Mouse (Mus musculus): ENCODE measurements at regions not wholly inside any gene's neighbourhood (a gene's known extent, or its start where the extent isn't known, plus 50 kb on each side); places are given as distances from the start of the nearest gene placed in this dataset.

- DNase-seq, result peak; percentile 57 to 68
- intact Hi-C loops (cut with DNase I), result no loop called here
These were observed 476.5 kb upstream of the Tbx3 start for GRCm38 (mm10) chr5:119193699-119194681.

- no peak for DNase-seq
- intact Hi-C loops (cut with DNase I), result no loop called here
These were observed 470.6 kb upstream of the Tbx3 start for GRCm38 (mm10) chr5:119199906-119200305.

- intact Hi-C loops (cut with DNase I), result no loop called here
- no peak for DNase-seq
These were observed 469.2 kb upstream of the Tbx3 start for GRCm38 (mm10) chr5:119201251-119201650.

- intact Hi-C loops (cut with DNase I), result no loop called here
These were observed 465.7 kb upstream of the Tbx3 start for GRCm38 (mm10) chr5:119204736-119205135.

GRCm38 (mm10) chr5:119208077-119208476 lies 462.4 kb upstream of the Tbx3 start:
- intact Hi-C loops (cut with DNase I), result no loop called here
- DNase-seq, result peak in 1 of 2 experiments; percentile 4

More at GRCm38 (mm10) chr5:119204736-119205135, 465.7 kb upstream of the Tbx3 start:
- DNase-seq, result no peak

GRCm38 (mm10) chr5:119213196-119213595 lies 457.3 kb upstream of the Tbx3 start:
- intact Hi-C loops (cut with DNase I), result no loop called here

GRCm38 (mm10) chr5:119213692-119214357 lies 456.6 kb upstream of the Tbx3 start:
- intact Hi-C loops (cut with DNase I), result no loop called here
- no peak for DNase-seq

More at GRCm38 (mm10) chr5:119213196-119213595, 457.3 kb upstream of the Tbx3 start:
- no peak for DNase-seq

GRCm38 (mm10) chr5:119214937-119215336 lies 455.5 kb upstream of the Tbx3 start:
- intact Hi-C loops (cut with DNase I), result no loop called here
- DNase-seq, result no peak

GRCm38 (mm10) chr5:119215364-119215763 lies 455.1 kb upstream of the Tbx3 start:
- intact Hi-C loops (cut with DNase I), result no loop called here
- DNase-seq, result no peak

- intact Hi-C loops (cut with DNase I), result no loop called here
- DNase-seq, result no peak
These were observed 454.3 kb upstream of the Tbx3 start for GRCm38 (mm10) chr5:119216146-119216545.

- DNase-seq, result no peak
- intact Hi-C loops (cut with DNase I), result no loop called here
These were observed 453.4 kb upstream of the Tbx3 start for GRCm38 (mm10) chr5:119217077-119217476.

GRCm38 (mm10) chr5:119228691-119229090 lies 441.8 kb upstream of the Tbx3 start:
- intact Hi-C loops (cut with DNase I), result no loop called here
- no peak for DNase-seq

- intact Hi-C loops (cut with DNase I), result no loop called here
- DNase-seq, result no peak
These were observed 437.5 kb upstream of the Tbx3 start for GRCm38 (mm10) chr5:119232941-119233340.

GRCm38 (mm10) chr5:119235884-119236283 lies 434.6 kb upstream of the Tbx3 start:
- no peak for DNase-seq
- intact Hi-C loops (cut with DNase I), result no loop called here

GRCm38 (mm10) chr5:119246824-119247223 lies 423.6 kb upstream of the Tbx3 start:
- intact Hi-C loops (cut with DNase I), result no loop called here
- DNase-seq, result peak; percentile 44 to 56

- DNase-seq, result peak; percentile 16 to 29
These were observed 421.8 kb upstream of the Tbx3 start for GRCm38 (mm10) chr5:119248626-119249025.

GRCm38 (mm10) chr5:119249124-119249718 lies 421.2 kb upstream of the Tbx3 start:
- no peak for DNase-seq
- intact Hi-C loops (cut with DNase I), result no loop called here

More at GRCm38 (mm10) chr5:119248626-119249025, 421.8 kb upstream of the Tbx3 start:
- intact Hi-C loops (cut with DNase I), result no loop called here

GRCm38 (mm10) chr5:119251311-119252047 lies 419.0 kb upstream of the Tbx3 start:
- no peak for DNase-seq
- intact Hi-C loops (cut with DNase I), result no loop called here

- DNase-seq, result no peak
- intact Hi-C loops (cut with DNase I), result no loop called here
These were observed 412.9 kb upstream of the Tbx3 start for GRCm38 (mm10) chr5:119257374-119258120.

- DNase-seq, result no peak
- intact Hi-C loops (cut with DNase I), result no loop called here
These were observed 411.6 kb upstream of the Tbx3 start for GRCm38 (mm10) chr5:119258831-119259230.

Data from heart, postnatal 14 days (tissue).